Mouse (Mus musculus): Measurements from ENCODE around the gene Tbc1d16. TPM values are rescaled to one million over a fixed set of nuclear protein-coding genes. Genes with fewer than 3 reads are reported as not detected.

Tbc1d16 gene
- total RNA-seq, 2 experiments from 2014 or later = 25.9 to 29.7 TPM

GRCm38 (mm10) chr11:119237007-119237406 lies 8.7 kb upstream of the Tbc1d16 start:
- DNase-seq (ENCODE audit: low spot score in 2 of 2) = no peak

- DNase-seq (ENCODE audit: low spot score in 2 of 2) = no peak
Measured at GRCm38 (mm10) chr11:119236354-119236753, 8.1 kb upstream of the Tbc1d16 start.

GRCm38 (mm10) chr11:119235596-119235995 lies 7.3 kb upstream of the Tbc1d16 start:
- DNase-seq (ENCODE audit: low spot score in 2 of 2) = peak in 1 of 2 experiments; percentile 32

- no peak for DNase-seq (ENCODE audit: low spot score in 2 of 2)
Measured at GRCm38 (mm10) chr11:119234770-119235169, 6.5 kb upstream of the Tbc1d16 start.

GRCm38 (mm10) chr11:119228846-119229626 lies 737 bp upstream of the Tbc1d16 start:
- peak in 1 of 2 experiments; percentile 30 for DNase-seq (ENCODE audit: low spot score in 2 of 2)

GRCm38 (mm10) chr11:119227591-119227990 lies 708 bp downstream of the Tbc1d16 start:
- DNase-seq (ENCODE audit: low spot score in 2 of 2) = no peak

- no peak for DNase-seq (ENCODE audit: low spot score in 2 of 2)
Measured at GRCm38 (mm10) chr11:119225634-119226033, 2.7 kb downstream of the Tbc1d16 start.

- DNase-seq (ENCODE audit: low spot score in 2 of 2) = no peak
Measured at GRCm38 (mm10) chr11:119224926-119225325, 3.4 kb downstream of the Tbc1d16 start.

- DNase-seq (ENCODE audit: low spot score in 2 of 2) = no peak
Measured at GRCm38 (mm10) chr11:119223124-119223890, 5.0 kb downstream of the Tbc1d16 start.

GRCm38 (mm10) chr11:119221812-119222510 lies 6.3 kb downstream of the Tbc1d16 start:
- DNase-seq (ENCODE audit: low spot score in 2 of 2) = no peak

GRCm38 (mm10) chr11:119219816-119220465 lies 8.4 kb downstream of the Tbc1d16 start:
- no peak for DNase-seq (ENCODE audit: low spot score in 2 of 2)

- no peak for DNase-seq (ENCODE audit: low spot score in 2 of 2)
Measured at GRCm38 (mm10) chr11:119217861-119218260, 10.4 kb downstream of the Tbc1d16 start.

GRCm38 (mm10) chr11:119215905-119216507 lies 12.3 kb downstream of the Tbc1d16 start:
- no peak for DNase-seq (ENCODE audit: low spot score in 2 of 2)

GRCm38 (mm10) chr11:119215038-119215904 lies 13.0 kb downstream of the Tbc1d16 start:
- DNase-seq (ENCODE audit: low spot score in 2 of 2) = peak in 1 of 2 experiments; percentile 43

- no peak for DNase-seq (ENCODE audit: low spot score in 2 of 2)
Measured at GRCm38 (mm10) chr11:119213166-119213885, 15.0 kb downstream of the Tbc1d16 start.

GRCm38 (mm10) chr11:119211604-119212309 lies 16.5 kb downstream of the Tbc1d16 start:
- no peak for DNase-seq (ENCODE audit: low spot score in 2 of 2)

- DNase-seq (ENCODE audit: low spot score in 2 of 2) = no peak
Measured at GRCm38 (mm10) chr11:119210321-119211100, 17.8 kb downstream of the Tbc1d16 start.

All from adrenal gland, postnatal 4 days (tissue).